Mouse (Mus musculus) hindbrain, embryonic 11.5 days (tissue): ENCODE measurements around the gene Arid3b. TPM values are rescaled to one million over a fixed set of nuclear protein-coding genes. Genes with fewer than 3 reads are reported as not detected.
A peak's percentile ranks its signal among the peaks of the same experiment; 100 is the strongest.

Experiments
- ATAC-seq: fragments of 200-750 bp; cut with Nextera tagmentation; 2 replicates; pipeline ENCODE4 v1.8.0; 2017; ENCODE audit warnings: mild to moderate bottlenecking, moderate TSS enrichment, moderate library complexity; ENCODE audit not compliant: low FRiP score
- DNase-seq: peaks from one replicate; pipeline ENCODE4 v3.0.0-alpha.2; 2015; ENCODE audit warnings: low spot score
- H3K27ac ChIP-seq: fragments of 300-500 bp; sonication (generic); 2 replicates; pipeline ENCODE4 v1.5.1; 2014; ENCODE audit warnings: mild to moderate bottlenecking, low read depth, low read length
- H3K27me3 ChIP-seq: fragments of 300-500 bp; sonication (generic); 2 replicates; pipeline ENCODE4 v1.6.1; 2014; ENCODE audit warnings: mild to moderate bottlenecking, low read length, moderate library complexity, mixed read lengths; ENCODE audit not compliant: control insufficient read depth, insufficient read depth
- H3K36me3 ChIP-seq: fragments of 300-500 bp; sonication (generic); 2 replicates; pipeline ENCODE4 v1.6.1; 2014; ENCODE audit warnings: mild to moderate bottlenecking, low read length, moderate library complexity, mixed read lengths; ENCODE audit not compliant: control insufficient read depth, insufficient read depth
- H3K4me1 ChIP-seq: fragments of 300-500 bp; sonication (generic); replicated peaks from 2 replicates; pipeline ENCODE4 v1.6.1; 2014; ENCODE audit warnings: low read length, mixed read lengths; ENCODE audit not compliant: control insufficient read depth, insufficient read depth
- H3K4me2 ChIP-seq: fragments of 300-500 bp; sonication (generic); replicated peaks from 2 replicates; pipeline ENCODE4 v1.6.1; 2014; ENCODE audit warnings: mild to moderate bottlenecking, low read depth, low read length
- H3K4me3 ChIP-seq: fragments of 300-500 bp; sonication (generic); 2 replicates; pipeline ENCODE4 v1.5.1; 2014; ENCODE audit warnings: low read depth, low read length
- H3K9ac ChIP-seq: fragments of 300-500 bp; sonication (generic); 2 replicates; pipeline ENCODE4 v1.6.1; 2014; ENCODE audit warnings: low read depth, low read length
- H3K9me3 ChIP-seq: fragments of 300-500 bp; sonication (generic); 2 replicates; pipeline ENCODE4 v1.6.1; 2016; ENCODE audit warnings: low read length; ENCODE audit not compliant: control insufficient read depth
- WGBS: fragments of 180-500 bp; shearing (Covaris S2); extraction: QIAGEN DNeasy Blood & Tissue Kit; methylation state at CpG from one replicate; pipeline ENCODE4 v1.1.7; 2014; 5-methylcytosine and 5-hydroxymethylcytosine counted together
- polyA plus RNA-seq: library from polyadenylated mRNA; unstranded; fragments of >200 nt; fragmentation: Nextera tagmentation; extraction: Ambion mirVana; gene quantifications from 2 replicates; pipeline ENCODE4 v1.2.1, GENCODE M21; 2014

Gene Arid3b
- polyA plus RNA-seq, 1 experiment from 2014 or later: 27.7 TPM

GRCm38 (mm10) chr9:57817220-57817667 lies 19.3 kb downstream of the Arid3b start:
- DNase-seq: peak; percentile 41
- H3K4me2 ChIP-seq: no peak overlapping the region
- no peak overlapping the region for H3K9ac ChIP-seq
- WGBS: 7% methylated on average over 6 of the region's 6 CpGs
- peak overlapping the region; percentile 52; the same call in 1 of the 2 replicates for H3K27ac ChIP-seq
- no peaks in the 10 kb centered on the region for H3K27me3 ChIP-seq
- no peaks in the 10 kb centered on the region for H3K36me3 ChIP-seq
- no peak overlapping the region for H3K4me3 ChIP-seq
- H3K9me3 ChIP-seq: no peaks in the 10 kb centered on the region
- H3K4me1 ChIP-seq: peaks cover 6% of the 10 kb centered on the region
- ATAC-seq: no peak

- no peak overlapping the region for H3K27ac ChIP-seq
- no peaks in the 10 kb centered on the region for H3K9me3 ChIP-seq
- no peak overlapping the region for H3K9ac ChIP-seq
- H3K36me3 ChIP-seq: no peaks in the 10 kb centered on the region
- ATAC-seq: no peak
- H3K4me2 ChIP-seq: no peak overlapping the region
- 26% methylated on average over 3 of the region's 3 CpGs for WGBS
- peaks cover 5% of the 10 kb centered on the region for H3K4me1 ChIP-seq
- peak; percentile 4 for DNase-seq
- H3K4me3 ChIP-seq: no peak overlapping the region
- H3K27me3 ChIP-seq: no peaks in the 10 kb centered on the region
Measured at GRCm38 (mm10) chr9:57814866-57815265, 21.7 kb downstream of the Arid3b start.

- Histone ChIP-seq H3K4me2 (no peak overlapping the region), H3K9me3 (no peaks in the 10 kb centered on the region), H3K36me3 (no peaks in the 10 kb centered on the region), H3K4me1 (peaks cover 5% of the 10 kb centered on the region), H3K9ac (no peak overlapping the region), H3K27ac (no peak overlapping the region), H3K4me3 (no peak overlapping the region), H3K27me3 (no peaks in the 10 kb centered on the region)
- peak; percentile 4 for DNase-seq
- ATAC-seq: no peak
- WGBS: 15% methylated on average over 1 of the region's 1 CpGs
Measured at GRCm38 (mm10) chr9:57814014-57814413, 22.6 kb downstream of the Arid3b start.

GRCm38 (mm10) chr9:57811793-57812733 lies 24.5 kb downstream of the Arid3b start:
- peaks cover 3% of the 10 kb centered on the region for H3K4me1 ChIP-seq
- peak; percentile 31 for DNase-seq
- no peaks in the 10 kb centered on the region for H3K27me3 ChIP-seq
- WGBS: 36% methylated on average over 8 of the region's 8 CpGs
- no peaks in the 10 kb centered on the region for H3K9me3 ChIP-seq
- H3K4me2 ChIP-seq: no peak overlapping the region
- peak overlapping the region; percentile 61; the same call in 1 of the 2 replicates for H3K27ac ChIP-seq
- H3K36me3 ChIP-seq: no peaks in the 10 kb centered on the region
- no peak overlapping the region for H3K9ac ChIP-seq
- no peak overlapping the region for H3K4me3 ChIP-seq
- no peak for ATAC-seq

GRCm38 (mm10) chr9:57810691-57811090 lies 25.9 kb downstream of the Arid3b start:
- no peak overlapping the region for H3K27ac ChIP-seq

GRCm38 (mm10) chr9:57808771-57809310 lies 27.8 kb downstream of the Arid3b start:
- H3K36me3 ChIP-seq: no peaks in the 10 kb centered on the region
- no peak overlapping the region for H3K4me3 ChIP-seq
- H3K4me2 ChIP-seq: no peak overlapping the region
- H3K9ac ChIP-seq: no peak overlapping the region
- H3K4me1 ChIP-seq: peaks cover 7% of the 10 kb centered on the region
- ATAC-seq (no peak), DNase-seq (no peak)
- H3K27me3 ChIP-seq: no peaks in the 10 kb centered on the region
- H3K27ac ChIP-seq: 0 out of 2 replicates have a peak overlapping the region, but pooled peaks have one; percentile 30
- 41% methylated on average over 5 of the region's 5 CpGs for WGBS
- H3K9me3 ChIP-seq: no peaks in the 10 kb centered on the region

More at GRCm38 (mm10) chr9:57810691-57811090, 25.9 kb downstream of the Arid3b start:
- no peak overlapping the region for H3K4me3 ChIP-seq
- peaks cover 7% of the 10 kb centered on the region for H3K4me1 ChIP-seq
- no peaks in the 10 kb centered on the region for H3K36me3 ChIP-seq
- ATAC-seq (no peak), DNase-seq (no peak)
- no peak overlapping the region for H3K9ac ChIP-seq
- H3K9me3 ChIP-seq: no peaks in the 10 kb centered on the region
- no peak overlapping the region for H3K4me2 ChIP-seq
- WGBS: 56% methylated on average over 3 of the region's 3 CpGs
- H3K27me3 ChIP-seq: no peaks in the 10 kb centered on the region

GRCm38 (mm10) chr9:57807174-57807651 lies 29.4 kb downstream of the Arid3b start:
- 55% methylated on average over 4 of the region's 4 CpGs for WGBS
- ATAC-seq (no peak), DNase-seq (peak; percentile 22)
- Histone ChIP-seq H3K9me3 (no peaks in the 10 kb centered on the region), H3K4me1 (peaks cover 11% of the 10 kb centered on the region), H3K27me3 (no peaks in the 10 kb centered on the region), H3K4me2 (no peak overlapping the region), H3K27ac (no peak overlapping the region), H3K4me3 (no peak overlapping the region), H3K36me3 (no peaks in the 10 kb centered on the region), H3K9ac (no peak overlapping the region)

GRCm38 (mm10) chr9:57806066-57806481 lies 30.5 kb downstream of the Arid3b start:
- Histone ChIP-seq H3K9me3 (no peaks in the 10 kb centered on the region), H3K27ac (no peak overlapping the region), H3K27me3 (no peaks in the 10 kb centered on the region), H3K4me1 (peaks cover 8% of the 10 kb centered on the region; the same call in 1 of the 2 replicates), H3K9ac (no peak overlapping the region), H3K4me3 (no peak overlapping the region), H3K4me2 (no peak overlapping the region), H3K36me3 (no peaks in the 10 kb centered on the region)
- no peak for DNase-seq
- WGBS: 25% methylated on average over 1 of the region's 1 CpGs
- no peak for ATAC-seq
